Mouse (Mus musculus): ENCODE measurements around the gene Snx7.

DNA sequence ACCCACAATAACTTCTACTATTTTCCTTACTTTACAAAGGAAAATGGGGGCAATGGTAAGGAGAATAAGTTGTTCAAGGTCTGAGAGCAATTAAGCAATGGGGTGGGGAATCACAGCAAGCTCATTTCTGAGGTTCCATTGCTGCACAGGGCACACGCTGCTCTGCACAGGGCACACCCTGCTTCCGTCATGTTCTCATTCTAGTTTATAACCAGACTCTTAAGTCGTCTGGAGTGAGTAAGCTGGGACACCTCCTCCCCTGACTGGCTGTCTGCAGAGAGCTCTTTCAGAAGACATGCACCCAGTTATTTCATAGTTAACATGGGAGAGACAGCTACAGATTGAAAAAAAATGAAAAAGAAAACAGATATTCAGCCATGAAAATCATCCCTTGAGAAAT, 30.7 kb downstream of the Snx7 start:
- TF ChIP-seq TAL1 (IDR thresholded peaks at IDR 0.05; ENCODE audit: low read length) (no peak), GATA1 (IDR thresholded peaks at IDR 0.05; ENCODE audit: low read length) (no peak)

Measured in erythroblast, embryonic 14.5 days (primary cell).